In the genomic region with DNA sequence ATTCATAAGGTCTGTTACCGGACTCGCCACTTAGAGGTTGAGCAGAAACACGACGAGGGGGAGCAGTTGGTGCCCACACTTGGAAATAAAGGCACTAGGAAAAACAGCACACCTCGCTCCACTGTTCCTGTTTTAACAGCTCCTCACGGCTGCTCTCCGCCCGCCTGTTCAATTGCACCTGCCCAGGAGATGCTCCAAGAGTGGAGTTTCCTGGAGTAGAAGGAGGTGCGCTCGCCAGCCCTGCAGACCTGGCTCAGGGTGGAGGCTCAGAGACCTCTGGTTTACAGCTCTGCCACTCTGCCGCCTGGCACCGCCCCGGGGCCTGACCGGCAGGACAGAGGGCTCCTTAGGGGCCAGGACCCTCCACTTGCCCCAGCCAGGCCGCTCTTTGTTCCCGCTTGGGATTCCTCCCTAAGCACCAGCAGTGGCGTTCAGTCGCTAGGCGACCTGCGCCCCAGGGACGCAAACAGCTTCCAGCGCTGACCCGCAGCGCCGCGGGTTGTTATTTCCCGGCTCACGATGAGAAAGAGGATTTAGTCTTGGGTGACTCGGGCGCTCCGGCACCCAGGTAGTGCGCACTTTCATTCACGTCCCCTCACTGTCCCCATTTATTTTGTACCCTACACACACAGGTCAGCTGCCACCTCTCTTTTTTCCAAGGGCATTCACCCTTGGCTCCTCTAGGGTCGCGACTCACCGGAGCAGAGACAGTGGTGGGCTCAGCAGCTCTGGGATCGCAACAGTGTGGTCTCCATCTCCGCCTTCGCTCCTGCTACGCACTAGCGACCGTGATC, we compare ENCODE assay signal across 8 mouse cellular contexts. TPM values are rescaled to one million over a fixed set of nuclear protein-coding genes. Genes with fewer than 3 reads are reported as not detected.
DNase-seq lines count a peak whose midpoint lies in the region; ATAC-seq lines count a peak whose summit lies in the region.

No protein-coding gene starts in this region.

- intact Hi-C loops in left cerebral cortex, postnatal 25 days (cut with DNase I), result no loop called here

- H3K27me3 ChIP-seq in forebrain, embryonic 13.5 days, result peaks cover 8% of the 10 kb centered on the region
- no peaks in the 10 kb centered on the region for H3K27me3 ChIP-seq in neural tube, embryonic 15.5 days (replicated peaks)

- H3K9me3 ChIP-seq in forebrain, embryonic 13.5 days (replicated peaks), result no peaks in the 10 kb centered on the region
- H3K9me3 ChIP-seq in neural tube, embryonic 15.5 days (replicated peaks), result no peaks in the 10 kb centered on the region

- peak overlapping the region; percentile 89 for H3K4me2 ChIP-seq in forebrain, embryonic 13.5 days
- peak overlapping the region; percentile 72 for H3K4me2 ChIP-seq in neural tube, embryonic 15.5 days

- peak; percentile 33 to 47 for DNase-seq in left cerebral cortex, adult 18-20 months (ENCODE audit: low spot score in 2 of 2)
- DNase-seq in left cerebral cortex, adult 11 months (ENCODE audit: low spot score), result no peak
- peak; percentile 47 to 50 for DNase-seq in left cerebral cortex, postnatal 25 days (ENCODE audit: low spot score in 2 of 2)
- DNase-seq in spleen, adult 12 weeks (ENCODE audit: low spot score), result no peak
- DNase-seq in thymus, adult 18-20 months, result no peak

- peak; percentile 80 for ATAC-seq in cerebellum, adult (ENCODE audit: insufficient number of reproducible peaks, low FRiP score, low TSS enrichment)
- peak; percentile 66 for ATAC-seq in forebrain, embryonic 13.5 days
- peak; percentile 77 for ATAC-seq in neural tube, embryonic 15.5 days (ENCODE audit: low FRiP score)

- H3K36me3 ChIP-seq in forebrain, embryonic 13.5 days (ENCODE audit: poor library complexity, severe bottlenecking), result no peaks in the 10 kb centered on the region
- no peaks in the 10 kb centered on the region for H3K36me3 ChIP-seq in neural tube, embryonic 15.5 days

- H3K4me1 ChIP-seq in forebrain, embryonic 13.5 days, result peaks cover 7% of the 10 kb centered on the region; the same call in 1 of the 2 replicates
- peaks cover 21% of the 10 kb centered on the region for H3K4me1 ChIP-seq in neural tube, embryonic 15.5 days

- peak overlapping the region; percentile 84 for H3K27ac ChIP-seq in forebrain, embryonic 13.5 days
- peak overlapping the region; percentile 92 for H3K27ac ChIP-seq in neural tube, embryonic 15.5 days (replicated peaks)

- H3K9ac ChIP-seq in forebrain, embryonic 13.5 days, result peak overlapping the region; percentile 79
- H3K9ac ChIP-seq in neural tube, embryonic 15.5 days (replicated peaks), result peak overlapping the region; percentile 84

- peak overlapping the region; percentile 70 for H3K4me3 ChIP-seq in forebrain, embryonic 13.5 days
- H3K4me3 ChIP-seq in neural tube, embryonic 15.5 days (replicated peaks), result peak overlapping the region; percentile 64

- WGBS in forebrain, embryonic 13.5 days, result under 1% methylated on average over 42 of the region's 42 CpGs
- WGBS in neural tube, embryonic 15.5 days, result under 1% methylated on average over 42 of the region's 42 CpGs

RNA-seq across cellular contexts. Expression of a gene that starts 0.6 kb away (rescaled TPM):
- 100 to 1,000 TPM; 183 to 192 TPM for total RNA-seq in left cerebral cortex, adult 18-20 months (2021)
- polyA plus RNA-seq in forebrain, embryonic 13.5 days (2015; fragmentation: Nextera tagmentation; extraction: Ambion mirVana), result 12.1 and 14.2 TPM in 2 replicates
- total RNA-seq in left cerebral cortex, postnatal 25 days (2021), result 100 to 1,000 TPM; 192 to 196 TPM
- polyA plus RNA-seq in neural tube, embryonic 15.5 days (2015; fragmentation: Nextera tagmentation; extraction: Ambion mirVana), result 23.5 and 29.5 TPM in 2 replicates

Comparison
In these comparisons a context has a peak if more than half of its experiments do, and no peak if none do; other contexts are left out.
1. DNase-seq: peak in left cerebral cortex, adult 18-20 months (2 of 2) and left cerebral cortex, postnatal 25 days (2 of 2); none in left cerebral cortex, adult 11 months (single experiment), spleen, adult 12 weeks (single experiment) and thymus, adult 18-20 months (0 of 2).
2. Peak in every context shown above with its lines, with median percentiles within 50 percentile points of each other: ATAC-seq.